Mouse (Mus musculus): ENCODE measurements at regions not wholly inside any gene's neighbourhood (a gene's known extent, or its start where the extent isn't known, plus 50 kb on each side); places are given as distances from the start of the nearest gene placed in this dataset.
"Not testable (repeated sequence)": the region's sequence is repeated elsewhere in the genome, so short reads cannot be mapped to it uniquely, and the experiment has no call there.

GRCm38 (mm10) chr5:28751821-28752220, 284.8 kb upstream of the Shh start:
- not testable (repeated sequence) for TF ChIP-seq EP300 (IDR thresholded peaks at IDR 0.05; ENCODE audit: insufficient read depth, low read depth, low read length); CTCF (IDR thresholded peaks at IDR 0.05; ENCODE audit: low read depth, low read length); POLR2A (IDR thresholded peaks at IDR 0.05; ENCODE audit: insufficient read depth, low read length)

All from ES-Bruce4 (cell line).